ENCODE assay signal across 38 mouse cellular contexts in the genomic region with DNA sequence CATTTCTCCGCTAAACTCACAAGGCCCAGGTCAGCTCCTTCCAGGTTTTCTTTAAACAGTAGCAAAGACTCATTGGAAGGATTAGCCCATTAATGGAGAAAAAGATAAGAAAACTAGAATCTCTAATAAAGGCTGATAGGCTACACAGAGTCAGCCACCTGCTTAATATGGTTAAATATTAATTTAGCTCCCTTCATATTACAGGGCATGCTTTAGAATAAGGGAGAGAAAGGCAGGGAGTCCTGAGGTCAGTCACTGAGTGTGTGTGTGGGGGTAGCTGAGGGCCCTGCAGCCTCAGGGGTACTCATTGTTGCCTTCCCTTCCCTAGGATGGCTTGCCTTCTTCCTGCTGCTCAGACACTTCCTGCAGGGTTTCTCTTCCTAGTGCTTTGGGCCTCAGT. TPM values are rescaled to one million over a fixed set of nuclear protein-coding genes. Genes with fewer than 3 reads are reported as not detected.
"Had no signal": no experiment of that assay in that cellular context is flagged by ENCODE, and none has a peak within 500 bp of the region (broad histone marks: within the 10 kb centered on the region; RNA-seq: fewer than 3 reads in every experiment).

No protein-coding gene starts in this region.

- H3K27ac ChIP-seq: embryonic facial prominence, embryonic 10.5 days; embryonic facial prominence, embryonic 12.5 days; embryonic facial prominence, embryonic 13.5 days; embryonic facial prominence, embryonic 15.5 days; forebrain, embryonic 10.5 days; forebrain, embryonic 12.5 days; forebrain, embryonic 13.5 days; forebrain, embryonic 15.5 days; gastrocnemius, adult 2 months; heart, adult 2 months had no signal

- H3K27me3 ChIP-seq: embryonic facial prominence, embryonic 12.5 days; embryonic facial prominence, embryonic 13.5 days; embryonic facial prominence, embryonic 15.5 days; forebrain, embryonic 12.5 days; forebrain, embryonic 13.5 days; forebrain, embryonic 15.5 days had no signal

- ATAC-seq: forebrain, embryonic 13.5 days; forebrain, embryonic 14.5 days; forebrain, embryonic 15.5 days; forebrain, embryonic 16.5 days; forebrain, postnatal 0 days had no signal

- H3K9me3 ChIP-seq: embryonic facial prominence, embryonic 10.5 days; embryonic facial prominence, embryonic 12.5 days; embryonic facial prominence, embryonic 13.5 days; embryonic facial prominence, embryonic 15.5 days; forebrain, embryonic 10.5 days; forebrain, embryonic 12.5 days; forebrain, embryonic 13.5 days; forebrain, embryonic 15.5 days had no signal

- H3K4me2 ChIP-seq: embryonic facial prominence, embryonic 12.5 days; embryonic facial prominence, embryonic 13.5 days; embryonic facial prominence, embryonic 15.5 days; forebrain, embryonic 12.5 days; forebrain, embryonic 13.5 days; forebrain, embryonic 15.5 days had no signal

- DNase-seq: cerebellum, adult 2 months; cerebellum, adult 8-10 months; cerebellum, adult 9-10 months; cerebellum, adult 9-11 months; cerebellum, postnatal 10 days; cerebellum, postnatal 14 days; cerebellum, postnatal 25 days; cerebellum, postnatal 36 days; embryo, embryonic 11 days; forebrain, postnatal 0 days; gastrocnemius, adult 2 months; gastrocnemius, postnatal 10 days; gastrocnemius, postnatal 25 days; gastrocnemius, postnatal 36 days; heart, adult 11 months; heart, adult 18-20 months; heart, adult 2 months had no signal

- H3K4me3 ChIP-seq: embryonic facial prominence, embryonic 10.5 days; embryonic facial prominence, embryonic 12.5 days; embryonic facial prominence, embryonic 13.5 days; embryonic facial prominence, embryonic 15.5 days; erythroblast, embryonic 14.5 days; forebrain, embryonic 10.5 days; forebrain, embryonic 12.5 days; forebrain, embryonic 13.5 days; forebrain, embryonic 15.5 days; gastrocnemius, adult 2 months; heart, adult 2 months had no signal

- H3K36me3 ChIP-seq: embryonic facial prominence, embryonic 10.5 days; embryonic facial prominence, embryonic 12.5 days; embryonic facial prominence, embryonic 13.5 days; embryonic facial prominence, embryonic 15.5 days; forebrain, embryonic 10.5 days; forebrain, embryonic 12.5 days; forebrain, embryonic 15.5 days had no signal

- H3K9ac ChIP-seq: embryonic facial prominence, embryonic 12.5 days; embryonic facial prominence, embryonic 13.5 days; embryonic facial prominence, embryonic 15.5 days; forebrain, embryonic 12.5 days; forebrain, embryonic 13.5 days; forebrain, embryonic 15.5 days; forebrain, postnatal 0 days had no signal

RNA-seq across cellular contexts. Expression of a gene that starts 3.5 kb away (rescaled TPM):
- polyA plus RNA-seq: erythroblast, embryonic 14.5 days had no signal

RNA-seq across cellular contexts. Expression of a gene that starts 27.7 kb away (rescaled TPM):
- total RNA-seq: forebrain, postnatal 0 days; gastrocnemius, adult 8-10 months; gastrocnemius, postnatal 25 days; heart, adult 2 months had no signal
- polyA plus RNA-seq: cerebellum, adult 2 months; cortical plate, adult 2 months; embryonic facial prominence, embryonic 10.5 days; embryonic facial prominence, embryonic 11.5 days; embryonic facial prominence, embryonic 12.5 days; embryonic facial prominence, embryonic 13.5 days; embryonic facial prominence, embryonic 14.5 days; embryonic facial prominence, embryonic 15.5 days; erythroblast, embryonic 14.5 days; forebrain, embryonic 10.5 days; forebrain, embryonic 11.5 days; forebrain, embryonic 12.5 days; forebrain, embryonic 13.5 days; forebrain, embryonic 14.5 days; forebrain, embryonic 15.5 days; forebrain, embryonic 16.5 days; forebrain, postnatal 0 days; frontal cortex, adult 2 months; heart, adult 2 months had no signal

RNA-seq across cellular contexts. Expression of a gene that starts 35.1 kb away (rescaled TPM):
- polyA plus RNA-seq: cerebellum, adult 2 months; embryonic facial prominence, embryonic 10.5 days; embryonic facial prominence, embryonic 11.5 days; embryonic facial prominence, embryonic 12.5 days; erythroblast, embryonic 14.5 days; forebrain, embryonic 10.5 days; forebrain, embryonic 11.5 days had no signal

RNA-seq across cellular contexts. Expression of a gene that starts 50.5 kb away (rescaled TPM):
- total RNA-seq: common myeloid progenitor, adult 5-6 weeks; forebrain, postnatal 0 days; gastrocnemius, adult 18-20 months; gastrocnemius, adult 2 months; gastrocnemius, adult 8-10 months; gastrocnemius, postnatal 10 days; gastrocnemius, postnatal 25 days; gastrocnemius, postnatal 36 days; gastrocnemius, postnatal 4 days; granulocyte monocyte progenitor cell, adult 5-6 weeks; heart, adult 18-20 months; heart, adult 2 months had no signal
- polyA plus RNA-seq: cerebellum, adult 2 months; cortical plate, adult 2 months; embryonic facial prominence, embryonic 10.5 days; embryonic facial prominence, embryonic 11.5 days; embryonic facial prominence, embryonic 12.5 days; embryonic facial prominence, embryonic 13.5 days; embryonic facial prominence, embryonic 14.5 days; embryonic facial prominence, embryonic 15.5 days; erythroblast, embryonic 14.5 days; forebrain, embryonic 10.5 days; forebrain, embryonic 11.5 days; forebrain, embryonic 12.5 days; forebrain, embryonic 13.5 days; forebrain, embryonic 14.5 days; forebrain, embryonic 15.5 days; forebrain, embryonic 16.5 days; forebrain, postnatal 0 days; heart, adult 2 months had no signal
